Mouse (Mus musculus) left cerebral cortex, adult 9 months (tissue): ENCODE data around the gene C130026I21Rik.
"Not testable (repeated sequence)": the region's sequence is repeated elsewhere in the genome, so short reads cannot be mapped to it uniquely, and the experiment has no call there.

Experiments used
- DNase-seq, 2 experiments: peaks; one replicate each; pipeline ENCODE4 v3.0.0; 2022; ENCODE audit warnings: low spot score in 2 of 2

C130026I21Rik gene

DNA sequence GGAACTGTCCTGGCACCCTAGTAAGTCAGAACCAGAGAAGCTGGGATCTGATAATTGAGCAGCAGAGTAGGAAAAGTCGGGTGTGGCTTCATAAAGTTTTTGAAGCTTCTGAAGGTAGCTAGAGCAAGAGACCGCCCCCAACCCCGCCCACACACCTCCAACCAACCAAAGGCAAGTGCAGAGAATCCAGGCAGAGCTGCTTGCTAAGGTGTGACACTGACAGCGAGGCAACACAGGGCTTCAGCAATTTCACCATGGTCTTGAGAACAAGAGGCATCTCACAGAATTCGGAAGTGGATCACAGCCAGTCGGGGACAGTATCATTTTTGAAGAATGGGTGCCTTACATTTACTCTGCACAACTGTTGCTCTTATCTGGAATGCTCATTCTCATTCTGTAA lies at the start of gene C130026I21Rik:
C130026I21Rik (minus strand) TSS at position 101 of the 400 bp plus-strand sequence.
- DNase-seq: not testable (repeated sequence)

DNA sequence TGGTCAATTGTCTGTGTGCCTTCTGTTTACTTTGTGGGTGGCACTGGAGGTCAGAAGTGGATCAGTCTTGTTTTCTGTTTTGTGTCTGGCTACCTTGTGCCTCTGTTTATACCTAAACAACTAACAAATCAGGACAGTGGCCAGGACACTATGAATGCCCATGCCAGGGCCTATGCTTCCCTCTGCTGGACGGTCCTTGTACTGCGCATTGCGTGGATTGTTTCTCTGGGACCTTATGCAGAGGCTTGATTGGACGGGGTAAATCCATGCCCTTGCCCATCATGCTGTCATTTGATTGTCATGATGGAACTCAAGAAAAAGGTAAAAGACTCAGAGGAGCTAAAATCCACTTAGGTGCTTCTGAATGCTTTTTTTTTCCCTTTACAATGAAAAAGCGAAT lies 16.7 kb upstream of the C130026I21Rik start:
- DNase-seq: peak in 1 of 2 experiments; percentile 47

DNA sequence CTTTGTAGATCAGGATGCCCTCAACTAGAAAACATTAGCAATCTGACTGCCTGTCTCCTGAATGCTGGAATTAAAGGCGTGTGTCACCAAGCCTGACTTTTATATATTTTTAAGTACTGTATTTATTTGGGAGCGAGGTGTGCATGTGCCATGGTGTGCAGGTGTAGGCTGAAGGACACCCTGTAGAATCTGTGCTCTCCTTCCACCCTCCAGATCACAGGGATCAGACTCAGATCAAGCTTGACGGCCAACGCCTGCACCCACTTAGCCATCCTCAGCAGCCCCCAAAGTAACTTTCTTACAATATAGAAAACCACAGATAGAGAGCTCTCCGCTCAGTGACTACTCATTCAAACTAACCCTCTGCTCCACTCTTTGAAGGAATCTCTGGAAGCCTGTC lies 6.1 kb upstream of the C130026I21Rik start:
- DNase-seq: peak in 1 of 2 experiments; percentile 5

DNA sequence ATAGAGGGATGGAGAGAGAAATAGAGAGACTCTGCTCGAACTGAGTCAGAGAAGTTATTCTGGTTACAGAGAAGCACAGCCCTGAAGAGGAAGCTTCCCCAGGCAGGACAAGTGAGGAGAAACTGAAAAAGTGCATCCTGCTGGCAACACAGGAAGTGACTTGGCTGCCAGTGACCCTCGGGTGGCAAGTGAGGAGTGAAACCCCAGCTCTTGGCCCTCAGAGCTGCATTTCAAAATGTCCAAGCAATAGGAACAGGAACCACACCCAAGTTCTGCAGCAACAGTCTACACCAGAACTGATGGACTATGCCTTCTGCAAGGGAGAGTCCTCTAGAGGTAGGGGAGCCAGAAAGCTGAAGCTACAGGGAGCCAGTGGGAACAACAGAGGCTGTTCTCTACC lies 11.7 kb downstream of the C130026I21Rik start:
- DNase-seq: peak in 1 of 2 experiments; percentile 28

DNA sequence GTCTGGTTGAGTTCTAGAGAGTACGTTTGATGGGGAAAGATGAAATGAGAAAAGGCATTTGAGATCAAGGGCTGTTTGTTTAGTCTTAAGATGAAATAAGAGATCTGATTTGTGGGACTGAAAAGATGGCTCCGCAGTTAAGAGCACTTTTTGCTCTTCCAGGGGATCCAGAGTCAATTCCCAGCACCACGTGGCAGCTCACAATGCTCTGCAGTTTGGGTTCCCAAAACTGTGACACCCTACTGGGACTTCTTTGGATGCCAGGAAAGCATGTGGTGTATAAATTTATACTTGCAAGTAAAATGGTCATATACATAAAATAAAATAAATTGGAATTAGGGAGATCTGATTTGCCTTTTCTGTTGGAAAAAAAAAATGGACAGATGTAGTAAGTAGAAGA lies 15.1 kb downstream of the C130026I21Rik start:
- DNase-seq: not testable (repeated sequence)

DNA sequence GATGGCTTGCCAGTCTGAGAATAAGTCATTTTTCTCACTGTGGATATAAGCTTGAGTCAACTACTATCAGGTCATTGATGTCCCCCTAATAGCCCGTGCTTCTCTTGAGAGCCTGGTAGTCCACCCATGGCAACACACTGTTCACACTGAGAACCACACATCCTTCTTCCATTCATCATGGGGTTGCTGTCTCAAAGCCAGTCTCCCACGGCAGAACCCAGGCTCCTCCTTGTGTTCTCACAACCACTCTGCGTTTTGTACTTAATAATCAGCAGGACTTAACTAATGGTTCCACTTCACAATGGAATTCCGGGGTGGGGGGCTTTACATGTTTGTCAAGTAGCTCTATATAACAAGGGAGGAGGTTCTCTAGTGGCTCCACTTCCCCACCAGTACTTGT lies 19.2 kb downstream of the C130026I21Rik start:
- not testable (repeated sequence) for DNase-seq

DNA sequence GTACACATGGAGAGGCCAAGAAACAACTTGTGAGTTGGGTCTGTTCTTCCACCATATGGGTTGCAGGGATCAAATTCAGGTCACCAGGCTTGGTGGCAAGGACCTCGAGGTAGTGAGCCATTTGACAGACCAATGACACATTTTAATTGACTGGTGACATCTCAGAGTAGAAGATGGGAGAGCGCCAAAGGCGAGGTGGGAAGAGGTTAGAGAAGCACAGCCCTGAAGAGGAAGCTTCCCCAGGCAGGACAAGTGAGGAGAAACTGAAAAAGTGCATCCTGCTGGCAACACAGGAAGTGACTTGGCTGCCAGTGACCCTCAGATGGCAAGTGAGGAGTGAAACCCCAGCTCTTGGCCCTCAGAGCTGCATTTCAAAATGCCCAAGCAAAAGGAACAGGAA lies 21.4 kb downstream of the C130026I21Rik start:
- DNase-seq: not testable (repeated sequence)

DNA sequence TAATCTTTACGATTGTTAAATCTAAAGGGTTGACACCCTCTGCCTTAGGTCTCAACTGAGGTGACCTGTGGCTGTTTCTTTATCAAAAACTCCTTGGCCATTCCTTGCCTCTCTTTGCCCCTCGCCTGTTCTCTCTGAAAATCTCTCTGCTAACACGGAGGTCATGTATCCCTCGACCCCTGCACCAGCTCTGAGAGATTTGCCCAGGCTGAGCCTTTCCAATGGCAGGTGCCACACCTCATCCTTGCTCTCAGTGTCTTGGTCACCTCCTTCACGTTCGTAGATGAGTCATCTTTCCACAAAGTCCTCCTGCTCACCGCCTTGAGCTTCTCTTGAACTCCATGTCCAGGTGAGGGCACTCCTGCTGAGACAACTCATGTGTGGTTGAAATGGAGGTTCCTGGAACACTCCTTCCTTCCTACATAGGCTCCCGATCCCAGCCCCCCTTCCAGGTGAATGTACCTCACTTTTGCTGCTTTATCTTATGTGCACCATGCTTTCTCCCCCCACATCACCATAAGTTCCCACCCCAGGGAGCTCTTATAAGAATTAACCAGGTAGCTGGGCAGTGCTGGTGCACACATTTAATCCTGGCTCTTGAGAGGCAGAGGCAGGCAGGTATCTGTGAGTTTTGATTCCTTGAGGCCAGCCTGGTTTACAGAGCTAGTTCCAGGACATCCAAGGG lies 23.4 kb downstream of the C130026I21Rik start:
- not testable (repeated sequence) for DNase-seq

DNA sequence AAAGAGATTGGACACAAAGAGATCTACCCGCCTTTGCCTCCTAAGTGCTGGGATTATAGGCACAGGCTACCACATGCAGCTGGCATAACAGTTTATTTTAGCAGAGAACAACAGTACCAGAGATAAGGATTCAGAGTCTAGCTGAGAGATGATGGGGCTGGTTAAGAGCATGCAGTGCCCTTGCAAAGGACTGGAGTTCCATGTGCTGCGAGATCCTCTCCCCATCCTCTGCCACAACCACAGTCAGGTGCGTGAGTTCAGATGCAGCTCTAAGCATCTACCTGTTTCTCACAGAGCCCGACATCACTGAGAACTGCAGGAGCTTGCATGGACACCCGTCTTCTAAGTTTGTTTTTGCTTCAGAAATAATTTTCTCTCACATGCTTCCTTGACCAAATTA lies 24.1 kb downstream of the C130026I21Rik start:
- not testable (repeated sequence) for DNase-seq

DNA sequence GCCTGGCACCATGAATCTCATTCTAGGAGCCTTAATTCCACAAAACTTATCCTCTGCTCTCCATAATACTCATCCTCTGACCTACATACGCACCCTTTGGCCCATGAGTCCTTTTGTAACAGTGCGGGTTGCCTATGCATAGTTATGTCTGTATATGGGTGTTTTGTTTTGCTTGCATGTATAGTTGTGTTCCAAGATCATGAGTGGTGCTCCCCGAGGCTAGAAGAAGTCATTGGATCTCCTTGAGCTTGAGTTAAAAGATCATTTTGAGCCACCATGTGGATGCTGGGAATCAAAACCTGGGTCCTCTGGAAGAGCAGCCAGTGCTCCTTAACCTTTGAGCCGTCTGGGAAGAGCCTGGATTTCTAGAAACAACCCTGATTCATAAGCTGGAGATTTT lies 25.4 kb downstream of the C130026I21Rik start:
- not testable (repeated sequence) for DNase-seq

DNA sequence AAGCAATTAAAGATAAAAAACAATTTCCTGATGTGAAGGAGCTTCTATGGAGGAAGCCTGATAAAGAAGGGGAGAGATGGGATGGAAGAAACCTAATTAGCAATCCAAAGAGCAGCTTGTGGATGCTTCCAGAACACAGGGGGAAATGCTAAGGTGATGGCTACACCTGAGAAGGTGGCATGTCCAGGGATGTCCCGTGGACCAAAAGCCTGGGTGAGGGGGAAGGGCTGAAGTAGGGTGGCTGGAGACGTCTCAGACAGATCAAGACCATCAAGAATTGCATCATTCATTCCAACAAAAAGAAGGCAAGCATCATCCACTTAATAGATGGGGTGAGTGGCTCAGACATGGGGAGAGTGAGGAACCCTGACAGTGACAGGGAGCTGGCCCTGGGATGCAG lies 27.3 kb downstream of the C130026I21Rik start:
- DNase-seq: not testable (repeated sequence)

DNA sequence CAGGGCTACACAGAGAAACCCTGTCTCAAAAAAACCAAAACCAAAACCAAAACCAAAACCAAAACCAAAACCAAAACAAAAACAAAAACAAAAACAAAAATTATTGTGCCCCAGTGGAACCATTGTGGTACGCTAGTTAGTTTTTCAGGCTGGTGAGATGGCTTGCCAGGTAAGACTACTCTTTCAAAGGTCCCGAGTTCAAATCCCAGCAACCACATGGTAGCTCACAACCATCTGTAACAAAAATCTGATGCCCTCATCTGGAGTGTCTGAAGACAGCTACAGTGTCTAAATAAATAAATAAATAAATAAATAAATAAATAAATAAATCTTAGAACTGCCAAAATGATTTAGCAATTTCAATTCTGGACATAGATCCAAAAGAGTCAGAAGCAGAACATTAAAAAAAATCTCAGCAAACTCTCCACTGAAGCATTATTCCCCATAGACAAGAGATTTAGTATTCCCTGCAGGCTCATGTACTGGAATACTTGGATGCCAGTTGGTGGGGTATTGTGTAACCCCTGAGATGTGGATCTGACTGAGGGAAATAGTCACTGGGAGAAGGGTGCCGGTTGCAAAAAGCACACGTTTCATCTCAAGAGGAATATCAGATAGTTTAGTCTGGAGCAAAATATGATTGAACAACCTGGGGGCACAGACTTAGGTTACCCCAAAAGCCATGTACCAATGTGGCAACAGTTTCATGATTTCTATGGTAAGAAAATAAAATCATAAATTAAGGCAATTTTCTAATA lies 31.2 kb downstream of the C130026I21Rik start:
- DNase-seq: not testable (repeated sequence)

DNA sequence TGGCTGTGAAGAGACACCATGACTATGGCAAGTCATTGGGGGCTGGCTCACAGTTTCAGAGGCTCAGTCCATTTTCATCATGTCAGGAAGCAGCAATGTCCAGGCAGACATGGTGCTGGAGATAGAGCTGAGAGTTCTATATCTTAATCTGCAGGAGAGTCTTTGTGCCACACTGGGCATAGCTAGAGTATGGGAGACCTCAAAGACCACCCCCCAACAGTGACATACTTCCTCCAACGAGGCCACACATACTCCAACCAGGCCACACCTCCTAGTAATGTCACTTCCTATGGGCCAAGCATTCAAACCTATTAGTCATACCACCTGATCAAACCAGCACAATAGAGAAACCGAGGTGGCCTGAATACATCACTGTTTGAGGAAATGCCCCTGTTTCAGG lies 63.8 kb downstream of the C130026I21Rik start:
- not testable (repeated sequence) for DNase-seq

DNA sequence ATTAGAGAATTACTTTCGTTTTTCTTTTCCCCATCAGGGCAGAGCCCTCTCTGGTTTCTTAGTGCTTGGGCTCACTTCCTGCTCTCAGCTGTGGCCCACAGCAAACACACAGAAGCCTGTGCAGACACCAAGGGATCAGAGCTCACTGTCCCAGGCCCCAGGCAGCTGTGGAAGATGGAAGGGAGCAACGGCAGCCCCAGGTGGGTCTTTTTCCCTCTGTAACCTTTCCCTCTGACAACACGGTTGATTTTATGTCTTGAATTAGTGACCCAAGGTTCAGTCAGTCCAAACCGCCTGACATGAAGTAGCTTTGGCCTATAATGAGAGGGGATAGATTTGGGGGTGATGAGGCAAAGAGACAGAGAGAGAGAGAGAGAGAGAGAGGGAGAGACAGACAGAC lies 70.8 kb downstream of the C130026I21Rik start:
- not testable (repeated sequence) for DNase-seq

DNA sequence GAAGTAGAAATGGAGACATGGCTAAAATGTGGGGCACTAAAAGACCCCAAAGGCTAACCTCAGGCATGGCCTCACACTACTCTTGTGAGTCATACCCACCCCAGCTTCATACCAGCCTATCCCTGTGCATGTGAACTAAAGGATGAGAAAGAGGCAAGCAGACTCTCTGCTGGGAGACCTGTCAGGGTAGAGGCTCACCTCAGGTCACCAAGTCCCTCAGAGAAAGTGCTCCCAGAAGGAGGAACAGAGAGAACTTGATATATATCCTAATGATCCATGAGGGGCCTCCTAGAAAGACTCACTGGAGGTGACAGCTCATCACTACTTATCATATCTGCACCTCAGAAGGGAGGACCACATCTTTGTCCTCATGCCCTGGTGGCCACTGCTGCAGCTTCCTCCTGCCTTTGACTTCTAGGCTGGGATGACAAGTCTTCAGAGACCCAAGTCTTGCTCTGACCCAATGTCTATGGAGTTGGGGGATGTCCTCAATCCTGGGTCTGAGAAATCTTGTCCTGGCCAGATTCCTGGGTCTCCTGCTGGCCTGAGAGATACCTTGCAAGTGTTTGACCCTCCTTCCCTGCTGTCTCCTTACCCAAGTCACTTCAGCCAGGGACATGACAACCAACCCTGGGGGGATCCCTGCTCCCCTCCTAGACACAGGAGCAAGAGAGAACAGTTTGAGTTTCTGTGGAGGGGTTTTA lies 71.6 kb downstream of the C130026I21Rik start:
- DNase-seq: not testable (repeated sequence)

DNA sequence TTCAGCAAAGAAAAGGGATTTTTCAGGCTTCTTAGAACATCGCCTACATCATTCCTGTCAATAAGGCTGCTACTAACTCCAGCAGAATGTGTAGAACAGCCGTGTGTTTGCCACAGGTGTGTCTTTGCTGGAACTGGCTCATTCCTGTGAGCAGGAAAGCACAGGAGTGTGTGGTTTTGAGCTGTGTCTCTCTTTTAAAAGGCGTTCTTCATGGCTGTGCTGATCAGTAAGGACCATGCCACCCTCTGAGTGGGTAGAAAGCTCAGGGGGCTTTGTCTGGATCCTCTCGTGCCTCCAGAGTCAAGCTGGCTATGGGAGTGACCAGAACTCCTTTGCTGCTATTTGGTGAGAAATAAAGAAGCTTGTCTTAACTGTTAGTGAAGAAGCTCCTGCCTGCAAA lies 73.6 kb downstream of the C130026I21Rik start:
- DNase-seq: not testable (repeated sequence)

DNA sequence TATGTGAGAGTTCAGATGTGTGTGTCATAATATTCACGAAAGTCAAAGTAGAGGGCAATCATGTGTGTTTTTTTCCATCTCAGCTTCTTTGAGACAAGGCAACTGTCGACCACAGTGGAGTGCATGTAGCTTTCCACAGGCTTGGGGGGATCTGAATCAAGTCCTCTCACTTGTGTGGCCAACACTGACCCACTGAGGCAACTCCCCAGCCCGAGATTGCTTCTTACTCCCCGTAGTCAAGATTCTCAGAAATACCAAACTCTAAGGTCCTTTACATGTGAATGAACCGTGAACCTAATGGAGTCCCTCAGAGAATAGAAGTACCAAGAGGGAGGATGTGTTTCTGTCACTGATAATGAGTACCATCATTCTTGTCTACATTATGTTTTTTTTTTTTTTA lies 76.6 kb downstream of the C130026I21Rik start:
- not testable (repeated sequence) for DNase-seq

DNA sequence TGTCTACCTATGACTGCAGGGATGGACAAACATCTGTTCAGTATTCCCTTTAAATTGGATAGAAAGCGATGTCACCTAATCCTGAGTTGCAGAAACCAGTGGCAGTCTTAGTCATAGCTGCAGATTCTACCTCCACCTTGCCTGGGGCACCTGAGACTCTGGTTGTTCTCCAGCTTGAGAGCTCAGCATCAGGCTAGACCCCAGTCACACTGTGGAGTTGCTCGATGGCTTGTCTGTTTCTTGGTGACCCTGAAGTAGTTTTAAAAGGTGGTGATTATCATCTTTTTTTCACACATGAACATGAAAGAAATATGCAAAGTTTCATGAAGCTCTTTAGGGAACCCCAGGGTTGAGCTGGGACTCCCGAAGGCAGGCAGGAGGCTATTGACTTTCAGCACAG lies 88.4 kb downstream of the C130026I21Rik start:
- not testable (repeated sequence) for DNase-seq

DNA sequence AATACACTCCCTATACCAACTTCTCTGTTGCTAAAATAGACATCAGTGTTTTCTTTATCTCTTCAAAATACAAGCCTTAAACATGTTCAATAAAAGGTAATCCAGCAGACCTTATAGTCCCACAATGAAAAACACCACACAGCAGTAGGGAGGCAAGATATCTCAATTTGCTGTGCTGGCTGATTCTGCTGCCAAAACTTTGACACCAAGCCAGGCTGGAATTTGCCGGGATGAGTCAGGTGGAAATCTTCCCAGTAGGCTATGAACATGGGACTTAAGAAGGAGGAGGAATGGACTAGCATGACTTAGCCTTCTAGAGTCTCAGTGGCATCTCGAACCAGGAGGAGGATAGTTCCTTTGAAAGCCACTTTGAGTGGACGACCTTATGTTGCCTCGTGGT lies 91.4 kb downstream of the C130026I21Rik start:
- DNase-seq: not testable (repeated sequence)

DNA sequence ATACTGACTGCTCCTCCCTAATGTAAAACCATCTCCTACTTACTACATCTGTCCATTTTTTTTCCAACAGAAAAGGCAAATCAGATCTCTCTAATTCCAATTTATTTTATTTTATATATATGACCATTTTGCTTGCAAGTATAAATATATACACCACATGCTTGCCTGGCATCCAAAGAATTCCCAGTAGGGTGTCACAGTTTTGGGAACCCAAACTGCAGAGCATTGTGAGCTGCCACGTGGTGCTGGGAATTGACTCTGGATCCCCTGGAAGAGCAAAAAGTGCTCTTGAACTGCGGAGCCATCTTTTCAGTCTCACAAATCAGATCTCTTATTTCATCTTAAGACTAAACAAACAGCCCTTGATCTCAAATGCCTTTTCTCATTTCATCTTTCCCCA lies 107.5 kb downstream of the C130026I21Rik start:
- DNase-seq: not testable (repeated sequence)

DNA sequence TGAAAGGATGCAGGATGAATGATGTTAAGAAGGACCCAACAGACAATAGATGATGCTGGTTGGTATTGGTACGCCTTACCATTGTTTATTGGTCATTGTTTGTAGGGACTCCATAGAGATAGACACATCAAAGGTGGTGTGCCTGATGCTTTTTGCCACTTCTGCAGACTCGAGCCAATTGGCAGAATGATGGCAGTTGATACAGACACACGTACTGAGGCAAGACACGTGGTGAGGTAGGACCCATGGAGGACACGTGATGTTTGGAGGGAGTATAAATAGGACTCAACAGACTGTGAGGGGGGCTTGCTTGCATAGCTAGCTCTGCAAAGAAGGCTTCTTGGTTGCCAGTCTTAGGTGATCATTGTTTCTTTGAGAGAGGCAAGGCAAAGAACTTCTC lies 115.2 kb downstream of the C130026I21Rik start:
- not testable (repeated sequence) for DNase-seq

DNA sequence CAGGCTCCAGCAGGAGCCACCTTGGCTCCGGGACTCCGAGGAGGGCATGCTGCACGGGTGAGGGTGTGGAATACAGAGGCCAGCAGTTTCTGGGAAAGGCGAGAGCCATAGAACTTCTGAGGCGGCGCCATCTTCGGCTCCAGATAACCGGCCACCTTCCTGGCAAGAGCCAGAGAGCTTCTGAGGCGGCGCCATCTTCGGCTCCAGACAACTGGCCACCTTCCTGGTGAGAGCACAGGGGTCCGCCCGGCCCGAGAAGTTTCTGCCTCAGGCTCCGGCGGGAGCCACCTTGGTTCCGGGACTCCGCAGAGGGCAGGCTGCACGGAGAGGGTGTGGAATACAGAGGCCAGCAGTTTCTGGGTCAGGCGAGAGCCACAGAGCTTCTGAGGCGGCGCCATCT lies 136.7 kb downstream of the C130026I21Rik start:
- DNase-seq: not testable (repeated sequence)
